8 mouse cellular contexts compared by ENCODE assay signal in genomic region chr9:119102783-119103113, GRCm38 (mm10). TPM values are rescaled to one million over a fixed set of nuclear protein-coding genes. Genes with fewer than 3 reads are reported as not detected.
DNase-seq lines count a peak whose midpoint lies in the region; ATAC-seq and TF ChIP-seq lines count a peak whose summit lies in the region.

No protein-coding gene starts in this region.

- no peaks in the 10 kb centered on the region for H3K36me3 ChIP-seq in kidney, embryonic 15.5 days
- no peaks in the 10 kb centered on the region for H3K36me3 ChIP-seq in hindbrain, embryonic 16.5 days (ENCODE audit: control insufficient read depth, insufficient read depth, low read length)
- no peaks in the 10 kb centered on the region for H3K36me3 ChIP-seq in midbrain, embryonic 16.5 days (ENCODE audit: control insufficient read depth, insufficient read depth, low read length)

- no peak for TF ChIP-seq CTCF in cortical plate, adult 2 months (IDR thresholded peaks at IDR 0.05; ENCODE audit: extremely low read depth, insufficient read depth, low read length)

- peak overlapping the region; percentile 39 for H3K9ac ChIP-seq in kidney, embryonic 15.5 days
- H3K9ac ChIP-seq in hindbrain, embryonic 16.5 days (ENCODE audit: low read depth, low read length) = peak overlapping the region; percentile 67
- peak overlapping the region; percentile 62 for H3K9ac ChIP-seq in midbrain, embryonic 16.5 days (ENCODE audit: low read depth, low read length)

- ATAC-seq in kidney, embryonic 15.5 days (replicated peaks; ENCODE audit: low FRiP score) = peak; percentile 10; the same call in 1 of the 2 replicates
- no peak for ATAC-seq in hindbrain, embryonic 16.5 days
- ATAC-seq in midbrain, embryonic 16.5 days = no peak; the same call in 1 of the 2 replicates

- H3K4me2 ChIP-seq in kidney, embryonic 15.5 days = peak overlapping the region; percentile 93
- H3K4me2 ChIP-seq in hindbrain, embryonic 16.5 days (ENCODE audit: low read length) = peak overlapping the region; percentile 81
- H3K4me2 ChIP-seq in midbrain, embryonic 16.5 days (ENCODE audit: low read length) = peak overlapping the region; percentile 84

- H3K27me3 ChIP-seq in kidney, embryonic 15.5 days = peaks cover 6% of the 10 kb centered on the region; the same call in 1 of the 2 replicates
- peaks cover 6% of the 10 kb centered on the region; the same call in 1 of the 2 replicates for H3K27me3 ChIP-seq in hindbrain, embryonic 16.5 days (replicated peaks; ENCODE audit: control insufficient read depth, insufficient read depth, low read length)
- H3K27me3 ChIP-seq in midbrain, embryonic 16.5 days (ENCODE audit: control insufficient read depth, insufficient read depth, low read depth, low read length) = peaks cover 10% of the 10 kb centered on the region

- H3K4me1 ChIP-seq in kidney, embryonic 15.5 days = peaks cover 22% of the 10 kb centered on the region
- H3K4me1 ChIP-seq in cortical plate, adult 2 months (ENCODE audit: control insufficient read depth, insufficient read depth, low read length) = peaks cover 2% of the 10 kb centered on the region; the same call in 1 of the 2 replicates
- H3K4me1 ChIP-seq in hindbrain, embryonic 16.5 days (ENCODE audit: control insufficient read depth, insufficient read depth, low read depth, low read length) = no peaks in the 10 kb centered on the region; the same call in 1 of the 2 replicates
- peaks cover 9% of the 10 kb centered on the region for H3K4me1 ChIP-seq in midbrain, embryonic 16.5 days (ENCODE audit: control insufficient read depth, insufficient read depth, low read length)

- WGBS in kidney, embryonic 15.5 days = 3% methylated on average over 19 of the region's 19 CpGs
- WGBS in hindbrain, embryonic 16.5 days = 4% methylated on average over 19 of the region's 19 CpGs
- 3% methylated on average over 19 of the region's 19 CpGs for WGBS in midbrain, embryonic 16.5 days

- no peak for DNase-seq in kidney, adult 11 months
- DNase-seq in adrenal gland, postnatal 36 days = no peak
- no peak for DNase-seq in urinary bladder, adult 2 months (ENCODE audit: low spot score)
- DNase-seq in yolk sac, embryonic 10.5 days (ENCODE audit: low spot score) = no peak

- H3K4me3 ChIP-seq in kidney, embryonic 15.5 days (replicated peaks) = peak overlapping the region; percentile 66
- peak overlapping the region; percentile 53 for H3K4me3 ChIP-seq in cortical plate, adult 2 months (ENCODE audit: insufficient read depth, low read length)
- H3K4me3 ChIP-seq in hindbrain, embryonic 16.5 days (ENCODE audit: low read length) = peak overlapping the region; percentile 76
- H3K4me3 ChIP-seq in midbrain, embryonic 16.5 days (ENCODE audit: low read depth, low read length) = peak overlapping the region; percentile 58

- TF ChIP-seq POLR2A in cortical plate, adult 2 months (IDR thresholded peaks at IDR 0.05; ENCODE audit: extremely low read depth, insufficient read depth, low read length) = no peak

- H3K27ac ChIP-seq in kidney, embryonic 15.5 days = no peak overlapping the region
- H3K27ac ChIP-seq in cortical plate, adult 2 months (ENCODE audit: insufficient read depth, low read length) = no peak overlapping the region
- 0 out of 2 replicates have a peak overlapping the region, but pooled peaks have one; percentile 48 for H3K27ac ChIP-seq in hindbrain, embryonic 16.5 days (ENCODE audit: low read depth, low read length)
- no peak overlapping the region for H3K27ac ChIP-seq in midbrain, embryonic 16.5 days (ENCODE audit: low read length)

- H3K9me3 ChIP-seq in kidney, embryonic 15.5 days (replicated peaks) = no peaks in the 10 kb centered on the region
- no peaks in the 10 kb centered on the region for H3K9me3 ChIP-seq in hindbrain, embryonic 16.5 days (ENCODE audit: control insufficient read depth, low read length)
- no peaks in the 10 kb centered on the region for H3K9me3 ChIP-seq in midbrain, embryonic 16.5 days (replicated peaks; ENCODE audit: control insufficient read depth, low read length, poor library complexity, severe bottlenecking)

RNA-seq across cellular contexts. Expression of gene Dlec1, which starts 0.5 kb away (rescaled TPM):
- 2.6 and 6.2 TPM in 2 replicates for polyA plus RNA-seq in kidney, embryonic 15.5 days (2015; fragmentation: Nextera tagmentation; extraction: Ambion mirVana)
- polyA plus RNA-seq in cortical plate, adult 2 months (2012; rRNA removed) = 4.4 and 4.6 TPM in 2 replicates
- polyA plus RNA-seq in hindbrain, embryonic 16.5 days (2015; fragmentation: Nextera tagmentation; extraction: Ambion mirVana) = 0.77 and 2.9 TPM in 2 replicates
- 1.5 and 1.9 TPM in 2 replicates for polyA plus RNA-seq in midbrain, embryonic 16.5 days (2015; fragmentation: Nextera tagmentation; extraction: Ambion mirVana)
- 1 to 10 TPM; 1.7 to 2.3 TPM for total RNA-seq in adrenal gland, postnatal 36 days (2021)
- 3.2 and 4.2 TPM in 2 replicates for polyA plus RNA-seq in urinary bladder, adult 2 months (2012; rRNA removed)

RNA-seq across cellular contexts. Expression of gene Plcd1, which starts 9.4 kb away (rescaled TPM):
- polyA plus RNA-seq in kidney, embryonic 15.5 days (2015; fragmentation: Nextera tagmentation; extraction: Ambion mirVana) = 20.0 and 20.1 TPM in 2 replicates
- polyA plus RNA-seq in cortical plate, adult 2 months (2012; rRNA removed) = 21.7 and 24.2 TPM in 2 replicates
- polyA plus RNA-seq in hindbrain, embryonic 16.5 days (2015; fragmentation: Nextera tagmentation; extraction: Ambion mirVana) = 20.7 and 22.4 TPM in 2 replicates
- polyA plus RNA-seq in midbrain, embryonic 16.5 days (2015; fragmentation: Nextera tagmentation; extraction: Ambion mirVana) = 15.9 and 16.9 TPM in 2 replicates
- total RNA-seq in adrenal gland, postnatal 36 days (2021) = 1 to 10 TPM; 8.0 to 9.6 TPM
- polyA plus RNA-seq in urinary bladder, adult 2 months (2012; rRNA removed) = 72.3 and 76.4 TPM in 2 replicates

RNA-seq across cellular contexts. Expression of gene Vill, which starts 50.2 kb away (rescaled TPM):
- 36.4 and 46.2 TPM in 2 replicates for polyA plus RNA-seq in kidney, embryonic 15.5 days (2015; fragmentation: Nextera tagmentation; extraction: Ambion mirVana)
- polyA plus RNA-seq in cortical plate, adult 2 months (2012; rRNA removed) = 15.1 and 19.4 TPM in 2 replicates
- 4.7 and 5.0 TPM in 2 replicates for polyA plus RNA-seq in hindbrain, embryonic 16.5 days (2015; fragmentation: Nextera tagmentation; extraction: Ambion mirVana)
- 2.9 and 3.7 TPM in 2 replicates for polyA plus RNA-seq in midbrain, embryonic 16.5 days (2015; fragmentation: Nextera tagmentation; extraction: Ambion mirVana)
- total RNA-seq in adrenal gland, postnatal 36 days (2021) = 1 to 10 TPM in 1 of 2 experiments, under 1 TPM in 1; 0.66 to 1.4 TPM
- polyA plus RNA-seq in urinary bladder, adult 2 months (2012; rRNA removed) = 25.3 and 25.4 TPM in 2 replicates

RNA-seq across cellular contexts. Expression of gene Acaa1b, which starts 54.1 kb away (rescaled TPM):
- polyA plus RNA-seq in kidney, embryonic 15.5 days (2015; fragmentation: Nextera tagmentation; extraction: Ambion mirVana) = 26.9 and 30.5 TPM in 2 replicates
- 1.0 and 1.5 TPM in 2 replicates for polyA plus RNA-seq in cortical plate, adult 2 months (2012; rRNA removed)
- 3.7 and 5.1 TPM in 2 replicates for polyA plus RNA-seq in hindbrain, embryonic 16.5 days (2015; fragmentation: Nextera tagmentation; extraction: Ambion mirVana)
- polyA plus RNA-seq in midbrain, embryonic 16.5 days (2015; fragmentation: Nextera tagmentation; extraction: Ambion mirVana) = 2.8 and 4.5 TPM in 2 replicates
- 10 to 100 TPM; 12.5 to 19.8 TPM for total RNA-seq in adrenal gland, postnatal 36 days (2021)
- 206 and 222 TPM in 2 replicates for polyA plus RNA-seq in urinary bladder, adult 2 months (2012; rRNA removed)

RNA-seq across cellular contexts. Expression of gene Gm47289, which starts 56.2 kb away (rescaled TPM):
- not detected in 2 replicates for polyA plus RNA-seq in kidney, embryonic 15.5 days (2015; fragmentation: Nextera tagmentation; extraction: Ambion mirVana)
- not detected in 2 replicates for polyA plus RNA-seq in cortical plate, adult 2 months (2012; rRNA removed)
- polyA plus RNA-seq in hindbrain, embryonic 16.5 days (2015; fragmentation: Nextera tagmentation; extraction: Ambion mirVana) = not detected in 2 replicates
- not detected in 2 replicates for polyA plus RNA-seq in midbrain, embryonic 16.5 days (2015; fragmentation: Nextera tagmentation; extraction: Ambion mirVana)
- total RNA-seq in adrenal gland, postnatal 36 days (2021) = not detected
- 0.03 and 0.07 TPM in 2 replicates for polyA plus RNA-seq in urinary bladder, adult 2 months (2012; rRNA removed)
